Mouse (Mus musculus) kidney, adult 18-20 months (tissue): ENCODE data around the gene Arhgap27.
"Not testable (repeated sequence)": the region's sequence is repeated elsewhere in the genome, so short reads cannot be mapped to it uniquely, and the experiment has no call there.

Source experiments
- DNase-seq: peaks from one replicate; pipeline ENCODE4 v3.0.0; 2021

The Arhgap27 gene

GRCm38 (mm10) chr11:103332186-103332889, 31.2 kb downstream of the Arhgap27 start:
- peak; percentile 81 for DNase-seq

GRCm38 (mm10) chr11:103331502-103332185, 31.8 kb downstream of the Arhgap27 start:
- DNase-seq: no peak

DNA sequence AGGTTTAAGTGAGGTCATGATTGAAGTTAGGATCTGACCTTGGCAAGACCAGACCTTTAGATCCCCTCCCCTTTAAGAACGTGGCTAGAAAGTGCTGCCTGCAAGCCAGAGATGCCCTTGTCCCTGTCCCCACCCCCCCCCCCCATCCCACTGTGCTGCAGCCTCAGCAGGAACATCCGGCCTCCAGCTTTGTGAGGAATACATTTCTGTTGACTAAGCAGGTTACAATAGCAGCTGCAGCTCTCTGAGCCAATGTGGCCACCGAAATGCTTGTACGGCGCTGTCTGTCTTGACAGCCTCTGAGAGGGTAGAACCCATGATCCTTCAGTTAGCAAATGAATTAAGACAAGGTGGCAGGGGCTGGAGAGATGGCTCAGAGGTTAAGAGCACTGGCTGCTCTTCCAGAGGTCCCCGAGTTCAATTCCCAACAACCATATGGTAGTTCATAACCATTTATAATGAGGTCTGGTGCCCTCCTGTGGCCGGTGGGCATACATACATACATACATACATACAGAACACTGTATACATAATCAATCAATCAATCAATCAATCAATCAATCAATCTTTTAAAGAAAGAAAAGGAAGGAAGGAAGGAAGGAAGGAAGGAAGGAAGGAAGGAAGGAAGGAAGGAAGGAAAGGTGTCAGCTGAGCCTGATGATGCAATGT, 32.7 kb downstream of the Arhgap27 start:
- DNase-seq: no peak

DNA sequence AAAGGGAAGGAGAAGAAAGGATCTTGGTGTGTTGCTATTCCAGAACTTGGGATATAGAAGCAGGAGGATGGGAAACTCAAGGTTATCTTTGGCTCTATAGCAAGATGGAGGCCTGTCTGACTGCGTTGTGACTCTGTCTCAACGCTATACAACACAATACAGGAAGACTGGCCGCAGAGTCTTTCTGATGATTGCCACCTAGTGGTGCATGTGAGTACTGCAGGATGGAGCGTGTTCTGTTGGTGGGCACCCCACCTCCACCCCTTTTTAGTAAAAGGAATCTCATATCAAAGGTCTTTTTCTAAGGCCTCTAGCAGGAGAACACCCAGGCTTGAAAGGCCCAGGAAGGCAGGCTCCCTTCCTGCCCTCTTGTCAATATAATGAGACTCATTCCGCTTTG, 36.5 kb downstream of the Arhgap27 start:
- peak; percentile 84 for DNase-seq

- DNase-seq: peak; percentile 75
Observed at GRCm38 (mm10) chr11:103325172-103325571, 38.3 kb downstream of the Arhgap27 start.

- no peak for DNase-seq
Observed at GRCm38 (mm10) chr11:103324723-103325122, 38.8 kb downstream of the Arhgap27 start.

- not testable (repeated sequence) for DNase-seq
Observed at GRCm38 (mm10) chr11:103322832-103323231, 40.7 kb downstream of the Arhgap27 start.

- no peak for DNase-seq
Observed at GRCm38 (mm10) chr11:103320646-103321045, 42.8 kb downstream of the Arhgap27 start.

DNA sequence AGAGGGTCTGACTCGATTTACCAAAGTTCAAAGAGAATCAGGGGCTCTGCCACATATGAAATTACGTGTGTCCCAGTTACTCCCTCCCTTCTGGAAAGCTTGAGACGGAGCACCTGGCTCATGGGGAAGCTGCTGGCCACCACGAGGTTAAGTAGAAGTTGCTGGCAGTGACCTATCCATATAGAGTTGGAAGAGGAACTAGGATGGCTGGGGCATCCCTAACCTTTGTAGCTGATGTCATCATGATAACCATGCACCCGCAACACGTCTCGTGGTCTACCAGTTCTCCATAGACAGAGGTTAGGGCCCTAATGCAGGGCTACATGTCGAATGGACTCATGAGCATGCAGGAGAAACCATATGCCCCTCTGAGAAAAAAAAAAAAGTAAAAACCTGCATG, 43.3 kb downstream of the Arhgap27 start:
- DNase-seq: no peak

DNA sequence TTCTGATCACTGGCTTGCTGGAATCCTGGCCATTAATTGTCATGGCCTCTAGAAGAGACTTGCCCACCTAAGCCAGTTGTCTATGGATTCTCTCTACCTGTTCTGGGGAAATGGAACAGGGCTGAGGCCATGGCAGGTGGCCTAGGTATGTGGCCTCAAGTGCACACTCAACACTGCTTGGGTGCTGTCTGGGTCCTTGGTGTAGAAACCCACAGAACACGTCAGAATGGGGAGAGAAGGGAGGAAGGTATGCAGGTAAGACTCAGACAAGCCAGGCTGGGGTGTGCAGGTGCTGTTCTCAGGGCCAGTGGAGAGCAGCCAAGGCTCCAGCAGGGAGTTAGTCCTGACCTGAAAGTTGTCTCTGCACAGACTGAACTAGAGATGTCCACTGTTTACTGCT, 45.5 kb downstream of the Arhgap27 start:
- no peak for DNase-seq

GRCm38 (mm10) chr11:103315379-103315778, 48.1 kb downstream of the Arhgap27 start:
- DNase-seq: no peak

DNA sequence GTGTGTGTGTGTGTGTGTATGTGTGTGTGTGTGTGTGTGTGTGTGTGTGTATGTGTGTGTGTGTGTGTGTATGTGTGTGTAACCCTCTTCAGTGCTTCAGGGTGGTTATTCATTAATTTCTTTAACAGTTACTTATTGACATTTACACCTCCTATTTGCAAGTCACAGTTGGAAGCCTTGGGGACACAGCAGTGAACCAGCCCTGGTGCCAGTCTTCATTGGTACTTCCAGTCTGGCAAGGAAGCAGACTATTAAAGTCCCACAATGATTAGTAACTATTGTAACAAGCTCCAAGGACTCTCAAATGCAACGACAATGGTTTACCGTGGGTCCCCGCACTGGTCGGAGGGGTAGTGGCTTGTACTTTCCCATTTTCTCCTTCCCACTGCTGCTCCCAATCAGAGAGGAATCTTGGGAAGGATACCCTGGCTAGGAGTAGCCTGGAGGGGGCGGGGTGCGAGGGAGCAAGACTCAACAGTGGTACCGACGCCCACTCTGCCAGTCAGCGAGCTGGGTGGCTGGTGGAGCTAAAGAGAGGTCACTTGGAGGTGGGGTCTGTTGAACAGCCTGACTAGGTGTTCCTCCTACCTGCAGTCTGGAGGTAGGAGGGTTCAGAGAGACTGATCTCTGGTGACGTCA, 48.6 kb downstream of the Arhgap27 start:
- peak; percentile 47 for DNase-seq

GRCm38 (mm10) chr11:103313542-103313941, 50.0 kb downstream of the Arhgap27 start:
- DNase-seq: no peak

GRCm38 (mm10) chr11:103312655-103313255, 50.7 kb downstream of the Arhgap27 start:
- no peak for DNase-seq

DNA sequence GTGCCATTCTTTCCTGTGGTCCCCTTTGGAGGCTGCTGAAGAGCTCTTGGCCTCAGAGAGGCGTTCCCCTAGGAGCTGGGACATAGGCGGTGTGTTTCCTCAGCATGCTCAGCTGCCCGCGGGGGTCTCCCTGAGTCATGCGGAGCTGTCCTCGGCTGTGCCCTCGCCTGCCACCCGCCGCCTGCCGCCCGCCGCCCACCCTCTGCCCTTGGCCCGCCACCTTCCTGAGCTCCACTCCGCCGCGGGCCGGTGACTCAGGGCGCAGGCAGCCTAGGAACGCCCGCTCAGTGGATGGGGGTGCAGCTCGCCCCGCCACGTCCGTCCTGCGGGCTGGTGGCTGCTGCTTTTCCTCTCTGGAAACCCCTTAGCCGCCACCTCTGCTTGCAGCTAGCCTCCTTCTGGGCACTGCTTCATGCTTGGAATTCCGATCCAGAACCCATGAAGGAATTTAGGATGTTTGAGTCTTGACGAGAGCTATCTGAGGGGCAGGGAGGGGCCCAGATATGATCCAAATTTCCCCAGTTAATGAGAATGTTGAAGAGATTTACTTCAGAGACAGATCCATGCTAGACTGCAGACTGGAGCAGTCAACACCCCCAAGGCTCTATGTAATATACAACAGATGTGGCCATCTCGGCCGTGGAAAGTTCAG, 51.4 kb downstream of the Arhgap27 start:
- peak; percentile 68 for DNase-seq

GRCm38 (mm10) chr11:103309956-103310574, 53.4 kb downstream of the Arhgap27 start:
- DNase-seq: no peak

- DNase-seq: peak; percentile 63
Observed at GRCm38 (mm10) chr11:103307910-103308309, 55.6 kb downstream of the Arhgap27 start.

DNA sequence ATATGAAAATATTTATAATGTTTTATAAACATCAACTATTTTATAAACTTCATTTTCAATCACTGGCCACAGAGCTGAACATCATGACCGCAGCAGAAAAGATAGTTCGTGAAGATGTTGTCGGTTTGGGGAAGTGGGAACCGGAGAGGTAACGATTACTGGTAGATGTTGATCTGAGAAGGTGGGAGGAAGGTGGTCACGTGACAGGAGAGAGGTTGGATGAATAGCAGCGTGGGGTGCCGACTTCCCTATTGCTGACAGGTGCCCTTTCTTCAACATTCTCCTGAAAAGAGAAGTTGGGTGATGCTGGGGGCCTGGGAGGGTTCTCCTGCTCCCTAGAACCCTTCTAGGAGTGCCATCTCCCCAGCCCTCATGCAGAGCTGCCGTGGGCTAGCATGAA, 59.0 kb downstream of the Arhgap27 start:
- DNase-seq: no peak

GRCm38 (mm10) chr11:103294772-103295171, 68.7 kb downstream of the Arhgap27 start:
- DNase-seq: no peak

- no peak for DNase-seq
Observed at GRCm38 (mm10) chr11:103294066-103294465, 69.4 kb downstream of the Arhgap27 start.

GRCm38 (mm10) chr11:103292890-103293287, 70.6 kb downstream of the Arhgap27 start:
- no peak for DNase-seq
